Mouse (Mus musculus): ENCODE measurements at regions not wholly inside any gene's neighbourhood (a gene's known extent, or its start where the extent isn't known, plus 50 kb on each side); places are given as distances from the start of the nearest gene placed in this dataset.

DNA sequence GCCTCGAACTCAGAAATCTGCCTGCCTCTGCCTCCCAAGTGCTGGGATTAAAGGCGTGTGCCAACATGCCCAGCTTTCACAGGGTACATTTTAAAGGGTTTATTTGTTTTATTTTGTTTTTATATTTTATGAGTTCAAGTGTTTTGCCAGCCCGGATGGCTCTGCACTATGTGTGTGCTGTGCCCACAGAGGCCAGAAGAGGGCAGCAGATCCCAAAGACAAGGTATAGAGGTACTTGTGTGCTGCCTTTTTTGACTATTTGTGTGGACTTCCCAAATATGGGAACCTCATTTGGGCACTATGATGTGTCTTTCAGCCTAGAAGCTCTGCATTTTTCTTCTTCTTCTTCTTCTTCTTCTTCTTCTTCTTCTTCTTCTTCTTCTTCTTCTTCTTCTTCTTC lies 176.4 kb upstream of the Azi2 start:
- DNase-seq (ENCODE audit: low spot score), result no peak

- no peak for DNase-seq (ENCODE audit: low spot score)
These were observed 177.0 kb upstream of the Azi2 start for GRCm38 (mm10) chr9:117863318-117863717.

- no peak for DNase-seq (ENCODE audit: low spot score)
These were observed 180.7 kb upstream of the Azi2 start for GRCm38 (mm10) chr9:117859580-117860045.

- no peak for DNase-seq (ENCODE audit: low spot score)
These were observed 196.8 kb upstream of the Azi2 start for GRCm38 (mm10) chr9:117843531-117843930.

DNA sequence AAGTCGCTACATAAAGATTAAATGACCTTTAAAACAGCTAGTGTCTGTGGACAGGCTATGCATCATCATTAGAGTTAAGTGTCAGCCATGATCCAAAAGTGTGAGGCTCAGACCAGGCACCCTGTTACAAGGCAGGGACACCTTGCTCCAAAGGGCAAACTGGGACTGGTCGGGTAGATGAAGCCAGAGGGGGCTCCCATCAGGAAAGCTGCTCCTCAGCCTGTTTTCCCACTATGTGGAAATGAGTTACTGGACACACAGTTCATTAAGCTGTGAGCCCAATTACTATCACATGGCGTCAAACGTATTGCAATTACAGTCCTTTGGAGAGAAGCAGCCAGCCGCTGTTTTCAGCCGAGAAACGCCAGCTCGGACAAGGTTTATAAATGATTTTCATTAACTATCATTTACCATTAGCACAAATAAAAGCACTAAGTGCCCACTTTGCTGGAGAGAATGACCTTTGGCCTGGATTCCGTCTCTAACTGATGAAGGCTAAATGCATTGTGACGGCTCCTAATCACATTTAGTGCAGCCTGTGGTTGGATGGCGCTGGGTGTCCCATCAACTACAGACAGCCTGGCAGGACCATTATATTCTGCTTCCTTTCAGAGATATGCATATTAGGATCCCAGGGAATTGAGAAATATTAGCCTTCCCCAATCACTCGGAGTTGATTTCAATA lies 203.5 kb upstream of the Azi2 start:
- DNase-seq (ENCODE audit: low spot score), result no peak

- no peak for DNase-seq (ENCODE audit: low spot score)
These were observed 203.9 kb upstream of the Rbms3 start for GRCm38 (mm10) chr9:117833586-117833985.

DNA sequence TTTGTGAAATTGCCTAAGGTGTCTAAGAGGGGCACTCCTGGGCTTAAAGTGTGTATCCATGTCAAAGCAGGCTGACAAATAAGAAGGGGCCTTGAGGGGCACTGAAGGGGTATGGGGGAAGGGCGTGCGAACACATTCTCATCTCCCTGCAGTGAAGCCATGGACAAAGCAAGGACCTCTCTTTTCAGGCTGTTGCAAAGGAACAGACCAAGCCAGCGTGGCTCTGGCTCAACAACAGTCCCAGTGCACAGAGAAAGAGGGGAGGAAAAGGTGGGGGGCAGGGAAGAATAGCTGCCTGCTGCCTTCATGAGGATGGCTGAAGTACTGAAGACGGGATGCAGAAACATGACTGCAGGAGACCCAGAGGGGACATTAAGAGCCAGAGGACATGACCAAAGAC lies 184.9 kb upstream of the Rbms3 start:
- no peak for DNase-seq (ENCODE audit: low spot score)

- DNase-seq (ENCODE audit: low spot score), result peak; percentile 46
These were observed 183.5 kb upstream of the Rbms3 start for GRCm38 (mm10) chr9:117813216-117813615.

DNA sequence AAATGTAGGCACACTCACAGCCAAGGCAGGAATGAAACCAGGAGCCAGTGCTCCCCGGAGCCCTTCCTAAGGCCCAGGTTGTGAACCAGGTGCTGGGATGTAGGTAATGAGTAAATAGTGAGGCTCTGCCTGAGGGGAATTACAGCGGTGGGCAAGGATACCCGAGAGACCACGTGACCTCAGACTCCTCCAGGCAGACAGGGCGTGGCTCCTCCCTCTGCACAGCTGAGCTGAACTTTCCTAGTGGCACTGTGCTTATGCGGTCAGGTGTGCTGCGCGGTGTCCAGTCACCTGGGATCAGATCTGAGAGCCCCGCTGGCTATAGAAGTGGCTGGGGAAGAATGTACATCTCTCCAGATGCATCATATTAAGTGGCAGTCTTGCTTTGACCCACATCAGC lies 176.1 kb upstream of the Rbms3 start:
- no peak for DNase-seq (ENCODE audit: low spot score)

- DNase-seq (ENCODE audit: low spot score), result no peak
These were observed 154.5 kb upstream of the Rbms3 start for GRCm38 (mm10) chr9:117784186-117784591.

DNA sequence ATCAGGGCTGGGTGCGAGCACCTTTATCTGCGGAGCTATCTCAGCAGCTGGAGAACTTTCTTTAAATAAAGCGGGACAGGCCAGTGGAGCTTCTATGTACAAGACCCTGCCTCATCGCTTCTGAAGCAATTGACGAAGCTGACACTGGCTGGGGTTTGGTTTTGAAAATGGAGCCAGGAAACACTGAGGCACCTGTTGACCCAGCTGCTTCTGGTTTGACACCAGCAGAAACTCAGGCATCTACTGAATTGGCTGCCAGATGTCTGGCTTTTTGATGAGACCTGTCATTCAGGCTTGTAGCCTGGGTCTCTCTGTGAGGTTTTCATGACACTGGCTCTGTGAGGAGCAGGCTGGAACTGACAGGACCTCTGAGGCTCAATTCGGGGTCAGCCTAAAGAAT lies 124.9 kb upstream of the Rbms3 start:
- no peak for DNase-seq (ENCODE audit: low spot score)

DNA sequence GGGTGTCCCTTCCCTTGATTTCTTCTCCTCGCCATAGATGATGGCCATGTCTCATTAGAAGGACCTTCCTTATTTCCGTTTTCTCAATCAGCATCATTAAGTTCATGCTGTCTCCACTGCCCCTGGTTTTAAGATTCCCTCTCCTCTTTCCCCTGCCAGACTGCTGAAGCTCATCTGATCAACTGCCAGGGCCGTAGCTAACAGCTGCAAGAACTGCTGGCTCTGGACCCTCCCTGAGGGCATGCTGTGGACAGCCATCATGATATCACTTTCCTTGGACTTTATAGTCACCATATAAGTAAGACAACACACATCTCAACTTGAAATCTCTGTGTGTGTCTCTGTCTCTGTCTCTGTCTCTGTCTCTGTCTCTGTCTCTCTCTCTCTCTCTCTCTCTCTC lies 123.8 kb upstream of the Rbms3 start:
- DNase-seq (ENCODE audit: low spot score), result no peak

DNA sequence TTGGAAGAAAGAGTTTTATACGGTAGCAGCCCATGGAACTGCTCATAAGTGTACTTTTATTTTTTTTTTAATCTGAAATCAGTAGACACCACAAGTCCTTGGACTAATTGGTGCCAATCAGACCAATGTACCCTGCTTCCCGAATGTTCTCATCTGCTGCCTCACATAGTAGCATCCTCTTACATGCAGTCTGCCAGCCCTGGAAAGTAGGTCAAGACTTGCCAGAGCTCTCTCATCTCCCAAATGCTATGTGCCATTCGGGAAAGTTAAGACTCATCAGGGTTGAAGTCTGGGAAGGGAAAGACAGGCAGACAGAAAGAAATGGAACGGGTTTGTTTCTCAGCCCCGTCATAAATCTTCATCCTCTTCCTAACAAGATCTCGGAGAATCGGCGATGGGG lies 115.2 kb upstream of the Rbms3 start:
- no peak for DNase-seq (ENCODE audit: low spot score)

DNA sequence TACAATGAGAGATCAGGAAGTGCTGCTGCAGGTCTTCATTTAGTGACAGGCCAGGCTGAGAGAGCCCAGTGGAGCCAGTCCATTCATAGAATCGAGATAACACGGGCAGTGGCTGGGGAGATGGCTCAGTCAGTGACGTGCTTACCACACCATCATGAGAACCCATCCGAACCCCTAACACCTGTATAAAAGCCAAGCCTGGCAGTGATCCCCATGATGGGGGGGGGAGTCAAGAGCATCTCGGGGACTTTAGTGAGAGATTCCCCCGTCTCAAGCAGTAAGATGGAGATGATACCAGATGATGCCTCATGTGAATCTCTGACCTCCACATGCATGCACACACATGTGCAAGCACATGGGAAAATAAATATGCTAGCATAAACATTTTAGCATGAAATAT lies 99.7 kb upstream of the Rbms3 start:
- no peak for DNase-seq (ENCODE audit: low spot score)

- DNase-seq (ENCODE audit: low spot score), result no peak
These were observed 90.5 kb upstream of the Rbms3 start for GRCm38 (mm10) chr9:117720161-117720598.

DNA sequence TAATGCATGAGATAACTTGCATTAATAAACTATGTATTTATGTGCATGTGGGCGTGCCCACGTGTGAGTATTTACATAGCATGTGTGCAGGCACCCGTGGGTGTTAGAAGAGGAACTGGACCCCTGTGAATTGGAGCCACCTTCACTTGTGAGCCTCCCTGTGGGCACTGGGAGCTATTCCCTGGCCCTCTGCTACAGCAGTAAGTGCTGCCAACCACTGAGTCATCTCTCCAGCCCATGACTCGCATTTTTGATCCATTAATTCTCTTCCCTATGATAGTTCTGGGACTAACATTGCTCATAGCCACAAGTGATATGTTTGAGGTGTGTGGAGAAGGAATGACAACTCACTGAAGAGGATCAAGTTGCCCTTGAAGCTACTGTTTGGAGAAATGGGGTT lies 87.6 kb upstream of the Rbms3 start:
- no peak for DNase-seq (ENCODE audit: low spot score)

DNA sequence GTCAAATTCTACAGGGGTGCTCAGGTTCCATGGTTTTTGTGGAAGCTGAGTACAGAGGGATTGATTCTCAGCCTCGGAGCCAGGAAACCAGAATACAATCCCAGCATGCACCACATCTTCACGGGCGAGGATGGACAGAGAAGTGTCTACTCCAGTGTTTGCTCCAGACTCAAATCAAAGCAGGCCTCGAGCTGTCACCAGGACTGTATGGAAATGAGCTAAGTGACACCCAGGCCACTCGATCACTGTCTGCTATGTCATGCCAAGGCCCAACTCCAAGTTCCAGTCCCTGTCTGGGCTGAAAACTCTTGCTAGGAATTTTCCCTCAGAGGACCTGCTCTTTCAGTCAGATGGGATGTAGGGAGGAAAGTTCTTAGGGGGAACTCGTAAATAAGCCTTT lies 86.8 kb upstream of the Rbms3 start:
- DNase-seq (ENCODE audit: low spot score), result no peak

DNA sequence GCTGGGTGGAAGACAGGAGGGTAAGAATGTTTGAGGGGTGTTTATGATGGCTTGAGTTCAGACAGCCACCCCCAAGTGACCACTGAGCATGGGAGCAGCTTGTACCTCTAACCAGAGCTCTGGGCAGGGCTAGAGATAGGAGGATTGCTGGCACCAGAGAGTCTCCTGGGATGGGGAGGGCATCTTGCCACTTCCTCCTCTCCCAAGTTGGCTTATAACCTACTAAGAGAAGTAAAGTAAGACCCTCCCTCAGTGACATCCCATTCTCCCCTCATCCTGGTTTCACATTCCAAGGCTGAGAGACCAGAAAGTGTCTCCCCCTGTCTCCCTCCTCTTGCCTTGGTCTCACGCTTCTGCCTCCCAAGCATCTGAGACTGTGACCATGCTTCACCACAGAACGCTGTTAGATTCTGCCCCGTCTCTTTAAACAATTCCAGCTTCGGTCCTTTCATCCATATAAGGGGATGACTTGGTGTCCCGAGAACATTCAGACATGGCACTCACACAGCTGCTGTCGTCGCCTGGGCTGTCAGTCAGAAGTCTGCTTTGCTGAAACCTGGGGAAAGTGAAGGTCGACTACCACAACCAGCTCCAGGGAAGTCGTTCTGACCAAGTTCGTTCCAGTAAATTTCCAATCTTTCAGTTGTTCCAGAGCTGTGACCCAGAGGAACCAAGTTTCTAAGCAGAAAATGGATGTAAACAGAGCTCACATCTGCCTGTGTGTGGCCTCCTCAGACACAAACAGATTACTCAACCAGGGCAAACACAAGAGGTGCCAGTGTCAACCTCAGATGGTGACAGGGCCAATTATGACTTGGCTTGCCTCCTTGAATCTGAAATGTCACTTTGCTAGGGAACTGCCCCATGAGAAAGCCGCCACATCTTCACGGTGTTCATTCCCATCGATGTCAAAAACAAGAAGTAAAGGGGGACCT lies 85.3 kb upstream of the Rbms3 start:
- no peak for DNase-seq (ENCODE audit: low spot score)

GRCm38 (mm10) chr9:117713121-117713520 lies 83.4 kb upstream of the Rbms3 start:
- DNase-seq (ENCODE audit: low spot score), result no peak

DNA sequence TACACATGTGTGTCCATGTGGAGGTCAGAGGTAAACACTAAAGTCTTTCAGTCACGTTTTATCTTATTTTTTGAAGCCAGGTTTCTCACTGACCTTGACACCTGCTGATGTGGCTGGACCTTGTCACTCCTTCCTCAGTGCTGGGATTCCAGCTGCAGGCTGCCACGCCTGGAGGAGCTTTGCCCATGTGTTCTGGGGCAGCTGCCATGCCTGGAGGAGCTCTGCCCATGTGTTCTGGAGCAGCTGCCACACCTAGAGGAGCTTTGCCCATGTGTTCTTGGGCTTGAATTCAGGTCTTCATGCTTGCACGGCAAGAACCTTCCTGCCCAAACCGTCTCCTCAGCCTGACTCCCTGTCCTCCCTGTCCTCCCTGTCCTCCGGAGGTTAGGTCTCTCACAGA lies 82.1 kb upstream of the Rbms3 start:
- no peak for DNase-seq (ENCODE audit: low spot score)

DNA sequence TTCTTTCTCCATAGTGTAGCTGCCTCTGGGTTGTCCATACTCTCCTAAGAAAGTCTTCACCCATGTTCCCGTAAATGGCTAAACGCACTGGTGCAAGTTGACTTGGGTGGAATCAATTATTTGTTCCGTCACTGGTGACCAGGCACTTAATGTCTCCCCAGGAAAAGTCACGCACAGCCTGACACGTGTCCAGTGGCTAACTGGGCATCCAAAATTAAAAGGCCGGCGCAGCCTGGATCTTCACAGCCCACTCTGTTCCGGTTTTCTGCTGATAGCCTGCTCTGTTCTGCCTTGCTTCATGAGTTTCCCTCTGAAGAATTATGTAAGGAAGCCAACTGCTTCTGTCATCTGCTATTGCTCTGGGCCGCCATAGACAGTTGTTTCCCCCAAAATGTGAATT lies 81.3 kb upstream of the Rbms3 start:
- DNase-seq (ENCODE audit: low spot score), result no peak

DNA sequence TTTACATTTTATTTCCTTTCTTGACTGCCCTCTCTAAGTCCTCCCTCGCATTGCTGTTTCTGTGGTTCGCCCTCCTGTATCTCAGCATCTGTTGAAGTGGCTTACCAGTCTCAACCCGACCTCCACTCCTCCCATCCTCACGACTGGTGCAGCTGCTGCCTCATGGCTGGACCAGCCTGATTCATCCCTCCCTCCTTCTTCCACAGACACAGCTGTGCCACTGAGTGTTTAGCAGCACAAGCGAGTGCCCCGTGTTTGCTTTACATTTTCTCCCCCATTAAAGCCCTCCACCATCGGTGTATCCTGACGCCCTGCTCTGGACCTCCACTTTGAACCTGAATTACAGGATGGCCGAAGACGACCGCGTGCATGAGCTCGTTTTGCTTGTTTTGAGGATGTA lies 80.0 kb upstream of the Rbms3 start:
- no peak for DNase-seq (ENCODE audit: low spot score)

GRCm38 (mm10) chr9:117693001-117693400 lies 63.3 kb upstream of the Rbms3 start:
- DNase-seq (ENCODE audit: low spot score), result no peak
